8 mouse cellular contexts compared by ENCODE assay signal in genomic region chr7:49476666-49477065, GRCm38 (mm10).
DNase-seq lines count a peak whose midpoint lies in the region; ATAC-seq and TF ChIP-seq lines count a peak whose summit lies in the region.

No protein-coding gene starts in this region.

- no peaks in the 10 kb centered on the region for H3K27me3 ChIP-seq in ES-Bruce4 (ENCODE audit: control insufficient read depth, insufficient read depth, low read length, poor library complexity, severe bottlenecking)

- peak; percentile 75 for TF ChIP-seq CTCF in layer of hippocampus, adult 2 months (conservative IDR thresholded peaks at IDR 0.05)
- TF ChIP-seq CTCF in ES-Bruce4 (IDR thresholded peaks at IDR 0.05; ENCODE audit: low read depth, low read length): peak; percentile 72
- TF ChIP-seq CTCF in cortical plate, adult 2 months (IDR thresholded peaks at IDR 0.05; ENCODE audit: extremely low read depth, insufficient read depth, low read length): 0 out of 2 replicates have a peak, but pooled peaks have one; percentile 23

- no peak for TF ChIP-seq POLR2A in ES-Bruce4 (IDR thresholded peaks at IDR 0.05; ENCODE audit: insufficient read depth, low read length)
- no peak for TF ChIP-seq POLR2A in cortical plate, adult 2 months (IDR thresholded peaks at IDR 0.05; ENCODE audit: extremely low read depth, insufficient read depth, low read length)

- TF ChIP-seq EP300 in ES-Bruce4 (IDR thresholded peaks at IDR 0.05; ENCODE audit: insufficient read depth, low read depth, low read length): no peak

- peak; percentile 68 for ATAC-seq in megakaryocyte, adult 5-6 weeks (ENCODE audit: poor library complexity, severe bottlenecking)

- H3K9ac ChIP-seq in ES-Bruce4 (ENCODE audit: low read depth, poor library complexity, severe bottlenecking): no peak overlapping the region

- H3K36me3 ChIP-seq in ES-Bruce4 (ENCODE audit: control insufficient read depth, insufficient read depth, low read length, poor library complexity, severe bottlenecking): no peaks in the 10 kb centered on the region

- H3K27ac ChIP-seq in layer of hippocampus, adult 2 months: no peak overlapping the region
- no peak overlapping the region for H3K27ac ChIP-seq in ES-Bruce4 (ENCODE audit: insufficient read depth, low read length)
- H3K27ac ChIP-seq in cortical plate, adult 2 months (ENCODE audit: insufficient read depth, low read length): no peak overlapping the region

- no peaks in the 10 kb centered on the region for H3K4me1 ChIP-seq in ES-Bruce4 (ENCODE audit: control insufficient read depth, insufficient read depth, low read length)
- H3K4me1 ChIP-seq in cortical plate, adult 2 months (ENCODE audit: control insufficient read depth, insufficient read depth, low read length): peaks cover 9% of the 10 kb centered on the region; the same call in 1 of the 2 replicates

- peak in 1 of 2 experiments; percentile 59 for DNase-seq in layer of hippocampus, adult 2 months (ENCODE audit: low spot score in 2 of 2)
- DNase-seq in layer of hippocampus, postnatal 14 days (ENCODE audit: low spot score in 2 of 2): no peak
- DNase-seq in kidney, postnatal 14 days: peak; percentile 50
- no peak for DNase-seq in neural tube, embryonic 10.5 days (ENCODE audit: extremely low spot score, low spot score)
- DNase-seq in urinary bladder, postnatal 10 days (ENCODE audit: low spot score): no peak

- H3K9me3 ChIP-seq in ES-Bruce4 (replicated peaks; ENCODE audit: control insufficient read depth, insufficient read depth, low read length, poor library complexity, severe bottlenecking): no peaks in the 10 kb centered on the region

- H3K4me3 ChIP-seq in layer of hippocampus, adult 2 months: no peak overlapping the region
- no peak overlapping the region for H3K4me3 ChIP-seq in ES-Bruce4 (ENCODE audit: low read depth, low read length)
- H3K4me3 ChIP-seq in cortical plate, adult 2 months (ENCODE audit: insufficient read depth, low read length): no peak overlapping the region

Comparison
In these comparisons a context has a peak if more than half of its experiments do, and no peak if none do; other contexts are left out.
1. CTCF ChIP-seq: peak in every context shown above with its lines; median percentile 75 in layer of hippocampus, adult 2 months; 72 in ES-Bruce4; 23 in cortical plate, adult 2 months.